Mouse (Mus musculus) thymus, postnatal 4 days (tissue): ENCODE measurements around the gene Hhatl.
A peak's percentile ranks its signal among the peaks of the same experiment; 100 is the strongest.

Source experiments
- DNase-seq: peaks from one replicate; pipeline ENCODE4 v3.0.0; 2021

The Hhatl gene

GRCm38 (mm10) chr9:121802747-121803146, 10.4 kb upstream of the Hhatl start:
- no peak for DNase-seq

GRCm38 (mm10) chr9:121798887-121799520, 6.7 kb upstream of the Hhatl start:
- no peak for DNase-seq

- peak; percentile 23 for DNase-seq
Observed at GRCm38 (mm10) chr9:121797722-121798121, 5.4 kb upstream of the Hhatl start.

- no peak for DNase-seq
Observed at GRCm38 (mm10) chr9:121794972-121795539, 2.7 kb upstream of the Hhatl start.

GRCm38 (mm10) chr9:121791206-121791605, 1.1 kb downstream of the Hhatl start:
- DNase-seq: peak; percentile 61

GRCm38 (mm10) chr9:121786359-121786758, 5.9 kb downstream of the Hhatl start:
- no peak for DNase-seq

- DNase-seq: no peak
Observed at GRCm38 (mm10) chr9:121785261-121785660, 7.0 kb downstream of the Hhatl start.

- no peak for DNase-seq
Observed at GRCm38 (mm10) chr9:121784801-121785200, 7.5 kb downstream of the Hhatl start.

GRCm38 (mm10) chr9:121778066-121778624, 14.2 kb downstream of the Hhatl start:
- no peak for DNase-seq

- peak; percentile 36 for DNase-seq
Observed at GRCm38 (mm10) chr9:121777484-121778065, 14.7 kb downstream of the Hhatl start, which contains the start of gene Klhl40. TSS of gene Klhl40 (plus strand) at chr9:121777607.

GRCm38 (mm10) chr9:121776511-121776910, 15.8 kb downstream of the Hhatl start:
- DNase-seq: no peak

GRCm38 (mm10) chr9:121775951-121776350, 16.4 kb downstream of the Hhatl start:
- DNase-seq: no peak

GRCm38 (mm10) chr9:121772412-121772811, 19.9 kb downstream of the Hhatl start:
- DNase-seq: no peak

- no peak for DNase-seq
Observed at GRCm38 (mm10) chr9:121765166-121765855, 27.0 kb downstream of the Hhatl start.

GRCm38 (mm10) chr9:121763716-121764115, 28.6 kb downstream of the Hhatl start:
- no peak for DNase-seq

- no peak for DNase-seq
Observed at GRCm38 (mm10) chr9:121762761-121763160, 29.5 kb downstream of the Hhatl start.

GRCm38 (mm10) chr9:121762248-121762647, 30.1 kb downstream of the Hhatl start:
- DNase-seq: no peak

GRCm38 (mm10) chr9:121761787-121762186, 30.5 kb downstream of the Hhatl start:
- no peak for DNase-seq

GRCm38 (mm10) chr9:121761091-121761665, 31.1 kb downstream of the Hhatl start:
- DNase-seq: no peak

- peak; percentile 59 for DNase-seq
Observed at GRCm38 (mm10) chr9:121760271-121761090, 31.8 kb downstream of the Hhatl start.

GRCm38 (mm10) chr9:121759091-121760081, 32.9 kb downstream of the Hhatl start, which contains the start of gene Zfp651:
TSS of gene Zfp651 (plus strand) at chr9:121759330.
- DNase-seq: peak; percentile 56
